Mouse (Mus musculus) stomach, postnatal 0 days (tissue): ENCODE measurements around the gene Rex1bd. TPM values are rescaled to one million over a fixed set of nuclear protein-coding genes. Genes with fewer than 3 reads are reported as not detected.

Source experiments
- ATAC-seq: fragments of 200-750 bp; cut with Nextera tagmentation; 2 replicates; pipeline ENCODE4 v1.8.0; 2017; ENCODE audit not compliant: low FRiP score, low TSS enrichment
- DNase-seq: peaks from one replicate; pipeline ENCODE4 v3.0.0-alpha.2; 2016; ENCODE audit warnings: low spot score
- H3K27ac ChIP-seq: fragments of 300-500 bp; sonication (generic); replicated peaks from 2 replicates; pipeline ENCODE4 v1.5.1; 2014; ENCODE audit warnings: mild to moderate bottlenecking, control low read depth
- H3K27me3 ChIP-seq: fragments of 300-500 bp; sonication (generic); 2 replicates; pipeline ENCODE4 v1.6.1; 2014; ENCODE audit warnings: low read length; ENCODE audit not compliant: control insufficient read depth, insufficient read depth
- H3K36me3 ChIP-seq: fragments of 300-500 bp; sonication (generic); 2 replicates; pipeline ENCODE4 v1.6.1; 2014; ENCODE audit warnings: low read length, mixed read lengths; ENCODE audit not compliant: control insufficient read depth, insufficient read depth
- H3K4me1 ChIP-seq: fragments of 300-500 bp; sonication (generic); replicated peaks from 2 replicates; pipeline ENCODE4 v1.6.1; 2014; ENCODE audit warnings: antibody characterized with exemption; ENCODE audit not compliant: control insufficient read depth, insufficient read depth
- H3K4me2 ChIP-seq: fragments of 300-500 bp; sonication (generic); replicated peaks from 2 replicates; pipeline ENCODE4 v1.6.1; 2014; ENCODE audit warnings: low read depth, mild to moderate bottlenecking, control low read depth, moderate library complexity
- H3K4me3 ChIP-seq: fragments of 300-500 bp; sonication (generic); 2 replicates; pipeline ENCODE4 v1.5.1; 2014; ENCODE audit warnings: low read depth, low read length, control low read depth
- H3K9ac ChIP-seq: fragments of 300-500 bp; sonication (generic); 2 replicates; pipeline ENCODE4 v1.6.1; 2014; ENCODE audit warnings: mild to moderate bottlenecking, low read length, control low read depth, mixed read lengths
- H3K9me3 ChIP-seq: fragments of 300-500 bp; sonication (generic); 2 replicates; pipeline ENCODE4 v1.6.1; 2016; ENCODE audit warnings: low read length; ENCODE audit not compliant: control insufficient read depth
- CTCF ChIP-seq: IDR thresholded peaks from 2 replicates; pipeline ENCODE4 v1.5.1; 2016; ENCODE audit warnings: antibody characterized with exemption, low read depth, mild to moderate bottlenecking, moderate library complexity
- EP300 ChIP-seq: optimal IDR thresholded peaks from 2 replicates; pipeline ENCODE3; 2016; ENCODE audit warnings: antibody characterized with exemption
- WGBS: fragments of 180-500 bp; shearing (Covaris S2); extraction: QIAGEN DNeasy Blood & Tissue Kit; methylation state at CpG from one replicate; pipeline ENCODE4 v1.1.7; 2014; 5-methylcytosine and 5-hydroxymethylcytosine counted together
- polyA plus RNA-seq: library from polyadenylated mRNA; unstranded; fragments of >200 nt; fragmentation: Nextera tagmentation; extraction: Ambion mirVana; gene quantifications from 2 replicates; pipeline ENCODE4 v1.2.1, GENCODE M21; 2015

Rex1bd gene
- polyA plus RNA-seq, 1 experiment from 2014 or later, result 122 TPM

DNA sequence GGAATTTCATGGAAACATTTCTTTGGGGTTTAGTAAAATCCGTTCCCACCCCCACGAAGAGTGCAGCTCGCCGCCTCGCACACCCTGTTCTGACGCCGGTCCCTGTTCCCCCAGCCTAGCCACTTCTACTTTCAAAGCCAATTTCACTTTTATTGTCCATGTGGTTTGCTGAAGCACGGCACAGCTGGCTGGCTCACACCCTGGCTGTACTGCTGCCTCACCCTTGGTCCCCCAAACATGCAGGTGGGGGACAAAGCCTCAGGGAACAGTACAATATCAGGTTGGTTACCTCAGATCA is 44.1 kb downstream of the Rex1bd start:
- TF ChIP-seq EP300 (no peak), CTCF (no peak)
- Histone ChIP-seq H3K4me1 (no peaks in the 10 kb centered on the region), H3K36me3 (no peaks in the 10 kb centered on the region), H3K9ac (no peak overlapping the region), H3K9me3 (no peaks in the 10 kb centered on the region), H3K4me3 (no peak overlapping the region), H3K27ac (no peak overlapping the region), H3K27me3 (no peaks in the 10 kb centered on the region), H3K4me2 (no peak overlapping the region)
- ATAC-seq (no peak), DNase-seq (no peak)
- WGBS, result 90% methylated on average over 8 of the region's 8 CpGs

DNA sequence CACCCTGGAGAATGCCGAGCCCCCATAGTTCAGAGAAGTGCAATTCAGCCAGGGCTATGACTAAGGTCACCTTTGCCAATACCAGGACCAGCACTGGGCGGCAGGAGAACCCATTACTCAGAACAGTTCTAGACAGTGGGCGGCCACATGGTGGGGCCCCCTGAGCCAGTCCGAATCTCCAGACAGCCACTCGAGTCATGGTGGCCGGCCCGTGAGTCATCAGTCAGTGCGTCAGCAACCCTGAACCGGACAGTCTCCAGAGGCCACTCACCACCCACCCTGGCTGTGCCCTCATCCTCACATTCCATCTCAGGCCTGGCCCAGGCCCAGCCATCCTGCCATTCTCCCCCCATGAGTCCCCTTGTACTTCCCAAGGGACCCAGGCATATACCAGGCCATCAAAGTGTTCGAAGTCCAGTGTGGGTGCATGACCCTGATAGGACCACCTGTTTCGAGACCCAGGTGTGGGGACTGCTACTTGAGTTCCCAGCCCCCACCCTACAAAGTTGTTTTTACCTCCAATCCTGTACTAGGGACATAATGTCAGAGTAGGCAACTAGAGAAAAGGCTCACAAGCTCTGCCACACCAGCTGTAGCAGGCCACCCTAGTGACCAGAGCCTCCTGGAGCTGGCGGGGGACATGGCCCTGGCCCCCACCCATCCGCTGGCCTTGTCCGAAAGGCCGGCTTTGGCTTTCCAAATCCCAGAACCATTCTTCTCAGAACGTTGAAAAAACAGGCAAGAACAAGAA is 44.6 kb downstream of the Rex1bd start:
- 81% methylated on average over 16 of the region's 16 CpGs for WGBS
- TF ChIP-seq CTCF (no peak), EP300 (no peak)
- Histone ChIP-seq H3K9me3 (no peaks in the 10 kb centered on the region), H3K27ac (no peak overlapping the region), H3K4me1 (no peaks in the 10 kb centered on the region), H3K36me3 (no peaks in the 10 kb centered on the region), H3K4me3 (no peak overlapping the region), H3K9ac (no peak overlapping the region), H3K27me3 (no peaks in the 10 kb centered on the region), H3K4me2 (no peak overlapping the region)
- ATAC-seq (peak; percentile 19; the same call in 1 of the 2 replicates), DNase-seq (no peak)

GRCm38 (mm10) chr8:70460606-70461005 is 45.9 kb downstream of the Rex1bd start:
- H3K36me3 ChIP-seq, result no peaks in the 10 kb centered on the region
- ATAC-seq (no peak), DNase-seq (no peak)
- 72% methylated on average over 9 of the region's 9 CpGs for WGBS
- no peak overlapping the region for H3K9ac ChIP-seq
- no peak overlapping the region for H3K27ac ChIP-seq
- H3K4me2 ChIP-seq, result no peak overlapping the region
- H3K4me3 ChIP-seq, result no peak overlapping the region
- no peaks in the 10 kb centered on the region for H3K27me3 ChIP-seq
- H3K9me3 ChIP-seq, result no peaks in the 10 kb centered on the region
- no peaks in the 10 kb centered on the region for H3K4me1 ChIP-seq
- TF ChIP-seq CTCF (no peak), EP300 (no peak)

GRCm38 (mm10) chr8:70460199-70460598 is 46.4 kb downstream of the Rex1bd start:
- no peak for ATAC-seq
- no peaks in the 10 kb centered on the region for H3K4me1 ChIP-seq
- no peak overlapping the region for H3K27ac ChIP-seq
- no peaks in the 10 kb centered on the region for H3K9me3 ChIP-seq
- H3K36me3 ChIP-seq, result no peaks in the 10 kb centered on the region
- no peak overlapping the region for H3K4me3 ChIP-seq
- no peak for DNase-seq
- TF ChIP-seq CTCF, result no peak
- no peak for TF ChIP-seq EP300
- H3K4me2 ChIP-seq, result no peak overlapping the region
- no peak overlapping the region for H3K9ac ChIP-seq
- H3K27me3 ChIP-seq, result no peaks in the 10 kb centered on the region
- WGBS, result 89% methylated on average over 5 of the region's 5 CpGs

DNA sequence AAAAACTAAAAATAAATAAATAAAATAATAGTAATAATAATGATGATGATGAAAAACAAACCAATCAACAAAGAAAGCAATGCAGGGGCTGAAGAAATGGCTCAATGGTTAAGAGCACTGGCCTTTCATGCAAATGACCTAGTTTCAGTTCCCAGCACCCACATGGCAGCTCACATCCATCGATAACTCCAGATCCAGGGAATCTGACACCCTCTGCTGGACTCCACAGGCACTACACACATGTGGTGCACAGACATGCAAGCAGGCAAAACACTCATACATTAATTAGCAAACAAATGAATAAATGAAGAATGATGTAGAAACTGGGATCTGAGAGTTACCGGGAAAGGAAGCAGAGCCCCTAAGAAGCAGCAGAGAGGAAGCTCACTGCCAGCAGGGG is 46.9 kb downstream of the Rex1bd start:
- DNase-seq (no peak), ATAC-seq (no peak)
- H3K36me3 ChIP-seq, result no peaks in the 10 kb centered on the region
- no peak overlapping the region for H3K27ac ChIP-seq
- no peaks in the 10 kb centered on the region for H3K9me3 ChIP-seq
- no peak overlapping the region for H3K4me2 ChIP-seq
- no peaks in the 10 kb centered on the region for H3K4me1 ChIP-seq
- TF ChIP-seq EP300 (no peak), CTCF (peak; percentile 35)
- no peak overlapping the region for H3K4me3 ChIP-seq
- no peaks in the 10 kb centered on the region for H3K27me3 ChIP-seq
- H3K9ac ChIP-seq, result no peak overlapping the region
- 100% methylated on average over 2 of the region's 2 CpGs for WGBS

DNA sequence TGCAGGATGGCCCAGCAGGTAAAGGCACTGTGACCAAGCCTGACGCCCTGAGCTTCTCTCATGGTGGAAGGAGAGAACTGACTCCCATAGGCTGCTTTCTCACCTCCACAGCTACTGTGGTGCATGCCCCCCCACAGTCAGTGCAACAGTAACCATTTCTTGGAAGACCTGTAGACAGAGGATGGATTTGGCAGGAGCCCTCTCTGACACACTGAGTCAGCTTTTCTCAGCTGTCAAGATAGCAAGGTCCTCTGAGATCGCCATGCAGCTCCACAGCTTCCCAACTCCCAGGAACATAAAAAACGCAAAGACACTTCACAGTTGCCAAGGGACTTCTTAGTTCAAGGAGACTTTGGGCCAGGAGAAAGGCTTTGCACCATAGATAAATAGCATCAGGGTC is 48.1 kb downstream of the Rex1bd start:
- Histone ChIP-seq H3K27ac (no peak overlapping the region), H3K9me3 (no peaks in the 10 kb centered on the region), H3K9ac (no peak overlapping the region), H3K4me2 (no peak overlapping the region), H3K4me1 (no peaks in the 10 kb centered on the region; the same call in 1 of the 2 replicates), H3K36me3 (no peaks in the 10 kb centered on the region), H3K27me3 (no peaks in the 10 kb centered on the region), H3K4me3 (no peak overlapping the region)
- no peak for ATAC-seq
- no peak for TF ChIP-seq EP300
- no peak for TF ChIP-seq CTCF
- DNase-seq, result no peak
- 70% methylated on average over 3 of the region's 3 CpGs for WGBS
